Mouse (Mus musculus) neural tube, embryonic 13.5 days (tissue): ENCODE results near the gene Rbm15. TPM values are rescaled to one million over a fixed set of nuclear protein-coding genes. Genes with fewer than 3 reads are reported as not detected.
A peak's percentile ranks its signal among the peaks of the same experiment; 100 is the strongest.
"Not testable (repeated sequence)": the region's sequence is repeated elsewhere in the genome, so short reads cannot be mapped to it uniquely, and the experiment has no call there.

Experiments used
- ATAC-seq: fragments of 200-750 bp; cut with Nextera tagmentation; 2 replicates; pipeline ENCODE4 v1.8.0; 2017; ENCODE audit warnings: low read depth, mild to moderate bottlenecking, moderate TSS enrichment, moderate library complexity
- H3K27ac ChIP-seq: fragments of 300-500 bp; sonication (generic); replicated peaks from 2 replicates; pipeline ENCODE4 v1.5.1; 2015; ENCODE audit warnings: moderate library complexity, mild to moderate bottlenecking, inconsistent platforms
- H3K27me3 ChIP-seq: fragments of 300-500 bp; sonication (generic); 2 replicates; pipeline ENCODE4 v1.6.1; 2015; ENCODE audit warnings: mild to moderate bottlenecking, inconsistent platforms
- H3K36me3 ChIP-seq: fragments of 300-500 bp; sonication (generic); 2 replicates; pipeline ENCODE4 v1.6.1; 2015; ENCODE audit warnings: mild to moderate bottlenecking, inconsistent platforms
- H3K4me1 ChIP-seq: fragments of 300-500 bp; sonication (generic); replicated peaks from 2 replicates; pipeline ENCODE4 v1.6.1; 2015; ENCODE audit warnings: inconsistent platforms
- H3K4me2 ChIP-seq: fragments of 300-500 bp; sonication (generic); 2 replicates; pipeline ENCODE4 v1.6.1; 2015; ENCODE audit warnings: inconsistent platforms, mild to moderate bottlenecking, moderate library complexity
- H3K4me3 ChIP-seq: fragments of 300-500 bp; sonication (generic); 2 replicates; pipeline ENCODE4 v1.5.1; 2015; ENCODE audit warnings: mild to moderate bottlenecking, inconsistent platforms
- H3K9ac ChIP-seq: fragments of 300-500 bp; sonication (generic); 2 replicates; pipeline ENCODE4 v1.6.1; 2015; ENCODE audit warnings: moderate library complexity, mild to moderate bottlenecking, inconsistent platforms
- H3K9me3 ChIP-seq: fragments of 300-500 bp; sonication (generic); 2 replicates; pipeline ENCODE4 v1.6.1; 2016; ENCODE audit warnings: inconsistent platforms
- WGBS: fragments of 180-500 bp; shearing (Covaris S2); methylation state at CpG from one replicate; pipeline ENCODE4 v1.1.7; 2015; 5-methylcytosine and 5-hydroxymethylcytosine counted together
- polyA plus RNA-seq: library from polyadenylated mRNA; unstranded; fragments of >200 nt; fragmentation: Nextera tagmentation; extraction: Ambion mirVana; gene quantifications from 2 replicates; pipeline ENCODE4 v1.2.1, GENCODE M21; 2015

The Rbm15 gene
- polyA plus RNA-seq, 1 experiment from 2014 or later = 8.4 TPM

DNA sequence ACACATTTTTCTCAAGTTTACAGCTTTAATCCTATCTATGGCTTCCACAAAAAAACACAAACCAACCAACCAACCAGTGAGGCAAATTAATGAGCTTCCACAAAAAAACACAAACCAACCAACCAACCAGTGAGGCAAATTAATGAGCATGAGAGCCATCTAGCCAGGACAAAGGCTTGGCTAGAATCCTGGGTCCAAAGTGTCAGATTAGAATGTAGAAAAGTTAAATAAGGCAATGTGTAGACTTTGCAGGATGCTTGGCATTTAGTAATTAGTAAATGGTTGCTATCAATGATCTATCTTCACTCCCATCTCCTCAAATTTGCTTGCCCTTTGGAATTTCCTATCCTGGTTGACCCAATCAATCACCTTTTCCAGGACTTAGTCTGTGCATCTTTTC, 11.7 kb downstream of the Rbm15 start:
- Histone ChIP-seq H3K4me1 (peaks cover 55% of the 10 kb centered on the region), H3K9ac (no peak overlapping the region), H3K4me2 (no peak overlapping the region), H3K27me3 (no peaks in the 10 kb centered on the region), H3K4me3 (no peak overlapping the region), H3K27ac (no peak overlapping the region), H3K36me3 (peaks cover 18% of the 10 kb centered on the region), H3K9me3 (no peaks in the 10 kb centered on the region)
- no peak for ATAC-seq

DNA sequence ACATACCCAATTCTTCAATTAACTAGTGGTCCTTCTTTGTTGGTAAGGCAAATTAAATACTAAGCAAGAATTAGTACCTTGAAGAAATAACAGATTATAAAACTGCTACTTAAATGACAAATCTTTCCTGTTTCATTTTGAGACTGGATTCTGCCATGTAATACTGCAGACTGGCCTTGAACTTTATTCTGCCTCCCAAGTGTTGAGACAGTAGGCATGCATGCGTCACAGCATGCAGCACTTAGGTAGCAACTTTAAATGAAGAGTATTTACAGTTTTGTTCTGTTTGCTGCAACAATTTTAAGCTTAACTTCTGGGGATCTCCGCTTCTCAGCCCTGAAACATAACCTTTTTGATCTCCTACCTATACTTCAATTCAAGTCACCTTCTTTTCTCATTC, 12.3 kb downstream of the Rbm15 start:
- WGBS = 95% methylated on average over 2 of the region's 2 CpGs

DNA sequence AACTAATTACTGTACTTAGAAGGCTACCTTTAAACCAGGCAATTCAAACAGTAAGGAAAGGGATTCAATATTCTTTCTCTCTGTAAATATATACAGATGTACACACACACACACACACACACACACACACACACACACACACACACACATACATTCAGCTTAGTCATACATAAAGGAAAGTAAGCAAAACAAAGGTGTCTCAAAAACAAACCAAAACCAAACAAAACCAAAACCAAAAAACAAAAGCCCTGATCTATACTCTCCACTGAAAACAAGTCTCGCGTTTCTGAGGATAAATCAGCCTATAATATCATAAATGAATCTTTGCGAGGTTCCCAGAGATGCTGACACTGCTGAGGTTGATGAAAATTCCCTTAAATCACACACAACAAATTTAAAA, 16.1 kb downstream of the Rbm15 start:
- Histone ChIP-seq H3K4me1 (peaks cover 20% of the 10 kb centered on the region), H3K27me3 (no peaks in the 10 kb centered on the region), H3K9ac (no peak overlapping the region), H3K4me3 (no peak overlapping the region), H3K9me3 (no peaks in the 10 kb centered on the region), H3K4me2 (no peak overlapping the region), H3K27ac (no peak overlapping the region), H3K36me3 (no peaks in the 10 kb centered on the region)
- 91% methylated on average over 3 of the region's 3 CpGs for WGBS
- no peak for ATAC-seq

More for the DNA sequence above, 12.3 kb downstream of the Rbm15 start:
- Histone ChIP-seq H3K9me3 (no peaks in the 10 kb centered on the region), H3K36me3 (peaks cover 18% of the 10 kb centered on the region), H3K4me2 (no peak overlapping the region), H3K4me1 (peaks cover 53% of the 10 kb centered on the region), H3K4me3 (no peak overlapping the region), H3K27me3 (no peaks in the 10 kb centered on the region), H3K9ac (no peak overlapping the region), H3K27ac (no peak overlapping the region)
- no peak for ATAC-seq

DNA sequence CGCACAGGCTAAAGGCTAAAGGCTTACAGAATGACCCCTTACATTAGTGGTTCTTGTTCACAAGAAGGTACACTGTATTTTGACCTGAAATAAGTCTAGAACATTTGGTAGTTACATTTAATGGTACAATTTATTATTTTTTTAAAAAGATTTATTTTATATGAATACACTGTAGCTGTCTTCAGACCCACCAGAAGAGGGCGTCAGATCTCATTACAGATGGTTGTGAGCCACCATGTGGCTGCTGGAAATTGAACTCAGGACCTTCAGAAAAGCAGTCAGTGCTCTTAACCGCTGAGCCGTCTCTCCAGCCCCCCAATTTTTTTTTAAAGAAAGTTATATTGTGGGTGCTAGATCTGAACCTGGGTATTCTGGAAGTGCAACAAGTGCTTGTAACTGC, 36.6 kb downstream of the Rbm15 start:
- H3K27ac ChIP-seq, H3K4me3 ChIP-seq, H3K9ac ChIP-seq, H3K4me1 ChIP-seq, ATAC-seq, H3K27me3 ChIP-seq, H3K36me3 ChIP-seq, H3K4me2 ChIP-seq, H3K9me3 ChIP-seq: not testable (repeated sequence)
- WGBS = 72% methylated on average over 4 of the region's 4 CpGs

DNA sequence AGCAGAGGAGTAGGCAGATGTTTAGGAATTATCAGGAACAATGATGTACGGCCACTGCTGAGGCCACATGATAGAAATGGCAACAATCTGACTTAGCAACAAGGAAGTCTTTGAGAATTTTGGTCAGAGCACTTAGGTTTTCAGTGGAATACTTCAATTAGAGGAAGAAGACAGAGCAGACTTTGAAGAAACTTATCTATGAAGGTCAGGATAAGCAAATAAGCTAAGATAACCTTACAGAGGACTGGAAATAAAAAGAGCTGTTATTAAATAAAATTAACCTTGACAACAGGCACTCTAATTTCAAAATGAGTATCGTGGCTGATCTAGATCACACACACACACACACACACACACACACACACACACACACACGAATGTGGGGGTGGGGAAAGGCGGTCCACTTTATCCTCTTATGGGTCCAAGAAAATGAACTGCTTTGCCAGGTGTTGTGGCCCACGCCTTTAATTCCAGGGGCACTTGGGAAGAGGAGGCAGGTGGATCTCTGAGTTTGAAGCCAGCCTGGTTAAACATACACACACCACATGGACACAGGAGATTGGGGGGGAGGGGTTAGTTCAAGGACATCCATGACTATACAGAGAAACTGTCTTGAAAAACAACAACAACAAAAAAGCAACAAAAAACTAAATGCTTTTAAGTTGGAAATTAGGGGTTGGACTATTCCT, 37.7 kb downstream of the Rbm15 start:
- ATAC-seq = no peak
- Histone ChIP-seq H3K9me3 (no peaks in the 10 kb centered on the region), H3K27me3 (no peaks in the 10 kb centered on the region), H3K27ac (no peak overlapping the region), H3K4me1 (no peaks in the 10 kb centered on the region), H3K4me2 (no peak overlapping the region), H3K9ac (no peak overlapping the region), H3K36me3 (no peaks in the 10 kb centered on the region), H3K4me3 (no peak overlapping the region)
- WGBS = 93% methylated on average over 5 of the region's 5 CpGs

DNA sequence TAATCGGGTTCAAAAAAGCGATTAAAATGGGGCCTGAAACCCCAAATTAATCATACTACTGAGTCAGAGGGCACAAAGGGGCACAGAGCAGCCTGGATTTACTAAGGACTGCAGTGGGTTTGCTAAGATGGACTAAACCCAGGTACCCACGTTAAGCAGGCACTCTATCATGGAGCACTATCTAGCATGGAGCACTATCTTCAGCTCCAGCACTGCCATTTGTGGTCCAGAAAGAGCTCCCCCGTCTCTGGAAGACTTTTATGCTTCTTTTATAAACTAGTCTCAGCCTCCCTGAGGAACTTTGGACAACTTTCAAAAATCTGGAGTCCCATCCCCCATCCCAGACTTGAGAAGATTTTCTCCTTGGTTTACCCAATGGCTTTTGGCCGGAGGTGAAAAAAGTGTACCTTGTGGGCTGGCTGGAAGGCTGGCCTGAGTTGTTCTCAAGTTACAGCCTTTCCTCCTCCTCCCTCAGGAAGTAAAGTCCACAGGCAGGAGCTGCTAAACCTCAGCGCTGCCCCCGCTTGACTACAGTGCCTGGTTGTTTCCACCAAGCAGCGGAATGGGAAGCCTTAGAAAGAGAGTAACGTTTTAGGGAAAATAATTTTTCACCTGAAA, 42.6 kb downstream of the Rbm15 start, which contains the start of gene Slc16a4:
Gene Slc16a4 (plus strand): TSS at position 467 of the 618 bp plus-strand sequence.
- Histone ChIP-seq H3K9me3 (no peaks in the 10 kb centered on the region), H3K27ac (no peak within 1 kb of the TSS; the same call in 1 of the 2 replicates), H3K4me2 (no peak within 1 kb of the TSS), H3K9ac (no peak within 1 kb of the TSS), H3K4me1 (no peaks in the 10 kb centered on the region), H3K36me3 (0 out of 2 replicates have a peak, but pooled peaks cover 5% of the 10 kb centered on the region), H3K27me3 (no peaks in the 10 kb centered on the region), H3K4me3 (no peak within 1 kb of the TSS)
- ATAC-seq = no peak
- 30% methylated on average over 9 of the region's 9 CpGs for WGBS

DNA sequence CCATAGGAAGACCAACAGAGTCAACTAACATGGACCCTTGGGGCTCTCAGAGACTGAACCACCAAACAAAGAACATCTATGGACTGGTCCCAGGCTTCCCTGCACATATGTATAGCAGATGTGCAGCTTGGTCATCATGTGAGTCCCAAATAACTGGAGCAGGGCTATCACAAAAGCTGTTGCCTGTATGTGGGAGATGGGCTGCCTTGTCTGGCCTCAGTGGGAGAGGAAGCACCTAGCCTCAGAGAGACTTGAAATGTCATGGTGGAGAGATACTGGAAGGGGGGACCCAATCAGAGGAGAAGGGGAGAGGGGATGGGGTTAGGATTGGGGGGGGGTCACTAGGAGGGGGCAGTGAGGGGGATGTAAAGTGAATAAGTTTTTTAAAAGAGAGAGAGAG, 46.1 kb downstream of the Rbm15 start:
- Histone ChIP-seq H3K27me3 (no peaks in the 10 kb centered on the region), H3K27ac (no peak overlapping the region), H3K9ac (no peak overlapping the region), H3K4me2 (no peak overlapping the region), H3K36me3 (peaks cover 22% of the 10 kb centered on the region), H3K9me3 (no peaks in the 10 kb centered on the region), H3K4me1 (no peaks in the 10 kb centered on the region), H3K4me3 (no peak overlapping the region)
- no peak for ATAC-seq

DNA sequence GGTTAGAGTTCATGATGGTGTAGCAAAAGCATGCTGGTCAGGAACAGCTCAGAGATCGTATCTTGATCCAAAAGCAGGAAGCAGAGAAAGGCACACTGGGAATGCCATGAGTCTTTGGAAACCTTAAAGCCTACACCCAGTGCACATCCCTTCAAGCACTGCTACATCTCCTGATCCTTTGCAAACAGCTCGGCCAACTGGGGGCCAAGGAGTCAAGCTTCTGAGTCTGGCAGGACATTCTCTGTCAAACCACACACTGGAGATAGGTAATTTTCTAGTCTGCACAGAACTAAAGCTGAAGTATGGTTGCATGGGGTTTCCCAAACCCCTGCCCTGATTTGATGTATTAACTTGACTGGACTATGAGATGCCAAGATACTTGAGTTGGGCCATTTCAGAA, 47.4 kb downstream of the Rbm15 start:
- 85% methylated on average over 2 of the region's 2 CpGs for WGBS
- no peaks in the 10 kb centered on the region for H3K9me3 ChIP-seq

DNA sequence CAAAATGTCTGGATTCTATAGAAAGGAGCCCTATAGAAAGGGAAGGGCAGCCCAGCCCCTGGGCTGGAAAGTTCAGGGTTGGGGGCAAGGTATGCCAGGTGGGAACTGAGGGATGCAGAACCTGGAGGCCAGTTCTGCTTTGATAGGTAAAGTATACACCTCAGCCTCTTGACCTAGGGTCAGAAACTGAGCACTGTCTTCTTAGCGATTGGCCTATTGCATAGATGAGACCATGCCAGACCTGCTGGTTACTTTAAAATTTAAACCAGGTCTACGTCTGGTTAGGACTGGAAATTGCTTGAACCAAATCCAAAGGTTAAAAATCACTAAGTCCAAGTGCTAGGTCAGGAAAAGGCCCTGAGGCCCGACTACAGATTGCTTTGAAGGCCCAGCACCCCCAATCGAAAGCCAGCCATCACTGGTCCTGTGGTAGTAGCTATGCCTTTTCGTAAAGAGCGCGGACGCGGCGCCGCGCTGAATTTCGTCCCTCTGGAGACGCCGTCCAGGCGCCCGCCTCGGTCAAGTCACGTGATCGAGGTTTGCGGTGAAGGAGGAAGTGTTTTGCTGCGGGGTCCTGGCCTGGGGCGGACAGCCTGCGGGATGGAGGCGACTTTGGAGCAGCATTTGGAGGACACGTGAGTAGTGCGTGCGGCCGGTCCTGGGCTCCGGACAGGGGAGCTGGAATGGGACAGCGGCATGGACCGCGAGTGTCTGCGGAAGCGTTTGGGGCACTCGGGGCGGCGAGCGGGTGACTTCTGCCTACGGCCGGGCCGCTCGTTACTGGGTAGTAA, 54.8 kb downstream of the Rbm15 start, which contains the start of gene Lamtor5:
Gene Lamtor5 (plus strand): TSS at position 380 of the 791 bp plus-strand sequence.
- H3K9me3 ChIP-seq = no peaks in the 10 kb centered on the region
- H3K4me3 ChIP-seq = peak within 1 kb of the TSS; percentile 90
- peaks cover 15% of the 10 kb centered on the region for H3K36me3 ChIP-seq
- H3K27me3 ChIP-seq = 0 out of 2 replicates have a peak, but pooled peaks cover 8% of the 10 kb centered on the region
- WGBS = 3% methylated on average over 43 of the region's 43 CpGs
- peak within 1 kb of the TSS; percentile 87 for H3K9ac ChIP-seq
- no peak within 1 kb of the TSS for H3K27ac ChIP-seq
- peak within 1 kb of the TSS; percentile 69 for H3K4me2 ChIP-seq
- ATAC-seq = peak; percentile 89
- peaks cover 16% of the 10 kb centered on the region for H3K4me1 ChIP-seq

More for the DNA sequence above, 47.4 kb downstream of the Rbm15 start:
- no peak overlapping the region for H3K27ac ChIP-seq
- no peak overlapping the region for H3K9ac ChIP-seq
- H3K36me3 ChIP-seq = peaks cover 30% of the 10 kb centered on the region
- H3K4me3 ChIP-seq = no peak overlapping the region
- no peaks in the 10 kb centered on the region for H3K4me1 ChIP-seq
- no peaks in the 10 kb centered on the region for H3K27me3 ChIP-seq
- no peak overlapping the region for H3K4me2 ChIP-seq
- no peak for ATAC-seq

DNA sequence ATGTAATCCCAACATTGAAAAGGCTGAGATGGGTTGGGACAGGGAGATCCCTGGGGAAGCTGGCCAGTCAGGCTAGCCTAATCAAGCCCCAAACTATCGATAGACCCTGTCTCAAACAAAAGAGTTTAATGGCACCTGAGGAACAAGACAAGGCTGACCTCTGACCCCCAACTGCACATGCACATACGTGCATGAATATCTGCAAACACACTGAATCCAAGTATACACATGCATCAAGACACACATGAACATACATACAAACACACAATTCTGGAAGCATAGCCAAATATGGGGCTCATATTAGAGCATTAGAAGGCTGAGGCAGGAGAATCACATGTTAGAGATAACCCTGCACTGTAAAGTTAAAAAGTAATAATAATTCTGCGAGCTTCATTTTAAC, 56.8 kb downstream of the Rbm15 start:
- ATAC-seq = no peak

DNA sequence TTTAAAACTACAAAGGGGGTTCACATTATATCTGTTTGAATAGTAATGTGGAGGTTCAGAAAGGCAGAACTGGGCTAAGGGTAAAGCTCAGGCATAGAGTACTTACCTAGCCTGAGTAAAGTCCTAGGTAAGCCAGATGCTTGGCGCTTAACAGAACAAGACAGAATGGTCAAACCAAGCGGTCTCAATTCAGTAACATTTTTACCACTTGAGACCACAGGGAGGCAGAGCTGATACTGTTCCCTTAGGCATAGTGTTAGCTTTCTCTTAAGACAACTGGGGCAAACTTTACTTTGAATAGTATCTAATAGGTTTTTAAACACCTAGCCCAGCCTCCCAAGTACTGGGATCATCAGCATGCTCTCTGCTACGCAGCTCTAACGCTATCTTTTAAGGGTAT, 57.5 kb downstream of the Rbm15 start:
- no peak overlapping the region for H3K27ac ChIP-seq
- no peaks in the 10 kb centered on the region for H3K9me3 ChIP-seq
- H3K36me3 ChIP-seq = no peaks in the 10 kb centered on the region
- H3K27me3 ChIP-seq = 0 out of 2 replicates have a peak, but pooled peaks cover 10% of the 10 kb centered on the region
- no peak overlapping the region for H3K4me2 ChIP-seq
- peaks cover 16% of the 10 kb centered on the region for H3K4me1 ChIP-seq
- no peak overlapping the region for H3K4me3 ChIP-seq
- no peak overlapping the region for H3K9ac ChIP-seq
- ATAC-seq = no peak
- 56% methylated on average over 4 of the region's 4 CpGs for WGBS

More for the DNA sequence above, 56.8 kb downstream of the Rbm15 start:
- Histone ChIP-seq H3K4me3 (no peak overlapping the region), H3K27ac (no peak overlapping the region), H3K4me1 (peaks cover 16% of the 10 kb centered on the region), H3K9ac (no peak overlapping the region), H3K36me3 (peaks cover 1% of the 10 kb centered on the region; the same call in 1 of the 2 replicates), H3K4me2 (no peak overlapping the region), H3K27me3 (0 out of 2 replicates have a peak, but pooled peaks cover 8% of the 10 kb centered on the region), H3K9me3 (no peaks in the 10 kb centered on the region)
- WGBS = 91% methylated on average over 3 of the region's 3 CpGs
